Mouse (Mus musculus): Measurements from ENCODE around the gene Elp6. TPM values are rescaled to one million over a fixed set of nuclear protein-coding genes. Genes with fewer than 3 reads are reported as not detected.

Elp6 gene
- polyA plus RNA-seq, 1 experiment from 2014 or later: 25.5 TPM

DNA sequence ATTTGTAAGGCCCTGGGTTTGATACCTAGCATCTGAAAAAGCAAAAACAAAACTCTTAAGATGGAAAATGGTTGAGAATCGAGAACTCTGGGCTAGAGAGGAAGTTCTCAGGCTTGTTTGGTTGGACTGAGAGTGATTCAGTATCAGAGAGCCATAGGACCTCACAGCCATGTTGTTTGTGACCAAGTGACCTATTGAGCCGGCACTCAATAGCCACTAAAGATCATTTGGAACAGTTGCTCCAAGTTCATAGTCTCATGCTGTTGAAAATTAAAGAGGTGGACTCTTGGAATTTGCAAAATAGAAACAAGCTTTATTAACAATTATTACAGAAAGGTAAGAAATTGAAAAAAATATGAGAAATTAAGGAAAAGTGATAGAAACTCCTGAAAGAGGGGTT is 46.4 kb downstream of the Elp6 start:
- Histone ChIP-seq H3K36me3 (ENCODE audit: control insufficient read depth, insufficient read depth, low read length) (peaks cover 4% of the 10 kb centered on the region; the same call in 1 of the 2 replicates), H3K27ac (ENCODE audit: low read length) (no peak overlapping the region), H3K9me3 (ENCODE audit: control insufficient read depth, low read depth, low read length) (no peaks in the 10 kb centered on the region), H3K9ac (replicated peaks; ENCODE audit: low read depth, low read length) (no peak overlapping the region), H3K4me2 (replicated peaks; ENCODE audit: low read depth, low read length) (no peak overlapping the region), H3K4me3 (ENCODE audit: low read depth, low read length) (no peak overlapping the region), H3K27me3 (ENCODE audit: control insufficient read depth, insufficient read depth, low read length) (no peaks in the 10 kb centered on the region), H3K4me1 (ENCODE audit: control insufficient read depth, insufficient read depth, low read length) (0 out of 2 replicates have a peak, but pooled peaks cover 3% of the 10 kb centered on the region)
- no peak for ATAC-seq (ENCODE audit: insufficient number of reproducible peaks, insufficient read depth, low FRiP score, low read depth)
- 89% methylated on average over 2 of the region's 2 CpGs for WGBS

DNA sequence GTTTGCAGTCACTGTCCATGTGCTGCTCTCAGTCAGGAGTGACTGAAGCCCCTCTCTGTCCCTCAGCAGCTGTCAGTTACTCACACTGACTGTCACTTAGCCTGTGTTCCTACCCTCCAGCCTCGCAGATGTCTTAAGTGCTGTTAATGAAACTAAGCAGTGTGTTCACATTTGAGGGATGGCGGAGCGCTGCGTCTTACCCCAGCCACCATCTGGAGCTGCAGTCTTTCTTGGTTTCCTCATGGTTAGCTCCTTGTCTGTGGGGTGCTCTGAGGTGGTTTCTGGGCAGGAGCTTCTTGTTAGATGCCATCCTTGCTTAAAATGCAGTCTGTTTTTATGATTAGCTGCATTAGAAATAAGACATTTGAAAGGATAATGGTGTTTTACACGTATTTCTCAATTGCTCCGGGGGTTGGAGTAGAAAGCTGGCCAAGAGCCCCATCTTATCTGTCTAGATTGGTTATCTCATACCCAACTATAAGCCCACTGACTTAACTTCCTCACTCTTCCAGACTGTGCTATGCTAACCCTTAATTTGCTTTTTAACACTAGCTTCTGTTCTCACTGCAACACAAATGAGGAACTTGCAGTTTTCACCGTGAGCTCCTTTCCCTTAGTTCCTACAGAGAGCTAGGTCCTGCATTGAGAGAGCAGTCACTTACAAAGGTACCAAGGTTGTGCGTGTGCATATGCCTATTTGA is 47.1 kb downstream of the Elp6 start:
- no peaks in the 10 kb centered on the region for H3K9me3 ChIP-seq (ENCODE audit: control insufficient read depth, low read depth, low read length)
- no peaks in the 10 kb centered on the region for H3K27me3 ChIP-seq (ENCODE audit: control insufficient read depth, insufficient read depth, low read length)
- H3K4me3 ChIP-seq (ENCODE audit: low read depth, low read length): no peak overlapping the region
- 0 out of 2 replicates have a peak, but pooled peaks cover 3% of the 10 kb centered on the region for H3K4me1 ChIP-seq (ENCODE audit: control insufficient read depth, insufficient read depth, low read length)
- H3K27ac ChIP-seq (ENCODE audit: low read length): no peak overlapping the region
- peaks cover 4% of the 10 kb centered on the region; the same call in 1 of the 2 replicates for H3K36me3 ChIP-seq (ENCODE audit: control insufficient read depth, insufficient read depth, low read length)
- WGBS: 82% methylated on average over 8 of the region's 8 CpGs
- ATAC-seq (ENCODE audit: insufficient number of reproducible peaks, insufficient read depth, low FRiP score, low read depth): no peak
- no peak overlapping the region for H3K4me2 ChIP-seq (replicated peaks; ENCODE audit: low read depth, low read length)
- H3K9ac ChIP-seq (replicated peaks; ENCODE audit: low read depth, low read length): no peak overlapping the region

DNA sequence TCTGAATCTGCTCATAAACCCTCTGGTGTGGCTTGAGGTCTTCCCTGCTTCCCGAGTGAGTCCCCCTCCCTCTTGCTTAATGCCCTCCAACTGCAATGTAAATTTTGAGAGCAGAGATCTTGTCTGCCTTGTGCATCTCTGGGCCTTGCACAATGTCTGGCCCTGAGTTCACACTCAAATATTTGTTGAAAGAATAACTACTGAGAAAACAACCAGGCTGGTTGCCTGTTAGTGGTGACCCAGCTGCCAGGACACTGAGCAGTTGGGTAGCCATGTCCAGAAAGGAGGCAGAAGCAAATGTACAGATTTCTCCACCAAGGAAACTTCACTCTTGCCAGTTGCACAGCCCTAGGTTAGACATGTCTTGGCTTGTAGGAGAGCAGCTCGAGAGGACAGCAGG is 53.4 kb downstream of the Elp6 start:
- Histone ChIP-seq H3K4me3 (ENCODE audit: low read depth, low read length) (no peak overlapping the region), H3K27me3 (ENCODE audit: control insufficient read depth, insufficient read depth, low read length) (no peaks in the 10 kb centered on the region), H3K36me3 (ENCODE audit: control insufficient read depth, insufficient read depth, low read length) (peaks cover 3% of the 10 kb centered on the region), H3K27ac (ENCODE audit: low read length) (no peak overlapping the region), H3K4me1 (ENCODE audit: control insufficient read depth, insufficient read depth, low read length) (no peaks in the 10 kb centered on the region), H3K9ac (replicated peaks; ENCODE audit: low read depth, low read length) (no peak overlapping the region), H3K4me2 (replicated peaks; ENCODE audit: low read depth, low read length) (no peak overlapping the region), H3K9me3 (ENCODE audit: control insufficient read depth, low read depth, low read length) (no peaks in the 10 kb centered on the region)
- 67% methylated on average over 2 of the region's 2 CpGs for WGBS
- ATAC-seq (ENCODE audit: insufficient number of reproducible peaks, insufficient read depth, low FRiP score, low read depth): no peak

DNA sequence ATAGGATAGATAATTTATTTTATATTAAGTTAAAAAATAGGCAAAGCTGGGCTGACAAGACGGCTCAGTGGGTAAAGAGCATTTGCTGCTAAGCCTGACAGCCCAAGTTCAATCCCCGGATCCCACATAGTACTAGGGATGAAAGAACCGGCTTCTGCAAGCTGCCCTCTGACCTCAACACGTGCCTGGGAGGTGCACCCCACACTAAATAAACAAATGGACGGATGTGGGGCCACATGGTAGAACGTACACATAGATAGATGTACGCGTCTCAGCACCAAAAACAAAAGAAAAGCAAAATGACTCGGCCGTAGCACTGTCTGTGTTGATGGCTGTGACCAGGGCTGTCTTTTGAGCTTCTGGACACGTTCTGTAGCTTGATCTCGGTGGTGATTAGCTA is 56.3 kb downstream of the Elp6 start:
- H3K4me2 ChIP-seq (replicated peaks; ENCODE audit: low read depth, low read length): no peak overlapping the region
- peaks cover 3% of the 10 kb centered on the region for H3K36me3 ChIP-seq (ENCODE audit: control insufficient read depth, insufficient read depth, low read length)
- H3K4me3 ChIP-seq (ENCODE audit: low read depth, low read length): no peak overlapping the region
- H3K9me3 ChIP-seq (ENCODE audit: control insufficient read depth, low read depth, low read length): no peaks in the 10 kb centered on the region
- no peak overlapping the region for H3K27ac ChIP-seq (ENCODE audit: low read length)
- no peaks in the 10 kb centered on the region for H3K27me3 ChIP-seq (ENCODE audit: control insufficient read depth, insufficient read depth, low read length)
- whole genome bisulfite sequencing: 51% methylated on average over 12 of the region's 12 CpGs
- H3K4me1 ChIP-seq (ENCODE audit: control insufficient read depth, insufficient read depth, low read length): no peaks in the 10 kb centered on the region
- no peak overlapping the region for H3K9ac ChIP-seq (replicated peaks; ENCODE audit: low read depth, low read length)
- no peak for ATAC-seq (ENCODE audit: insufficient number of reproducible peaks, insufficient read depth, low FRiP score, low read depth)

DNA sequence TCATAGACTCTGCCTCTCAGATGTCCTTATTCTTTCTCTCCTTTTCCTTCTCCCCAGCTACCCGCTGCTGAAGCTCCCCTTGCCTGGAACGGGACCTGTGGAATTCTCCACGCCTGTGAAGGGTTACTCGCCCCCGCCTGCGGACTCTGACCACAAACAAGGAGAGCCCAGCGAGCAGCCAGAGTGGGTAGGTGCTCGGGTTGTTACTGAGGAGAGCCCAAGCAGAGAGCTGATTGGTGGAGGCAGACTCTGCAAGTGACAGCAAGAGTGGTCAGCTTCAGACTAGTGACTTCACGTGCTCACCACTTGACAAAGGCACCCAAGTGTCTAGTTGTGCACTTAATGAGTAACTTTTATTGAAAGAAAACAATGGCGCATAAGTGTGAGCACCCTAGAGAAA is 57.4 kb downstream of the Elp6 start:
- WGBS: 82% methylated on average over 10 of the region's 10 CpGs
- ATAC-seq (ENCODE audit: insufficient number of reproducible peaks, insufficient read depth, low FRiP score, low read depth): no peak
- Histone ChIP-seq H3K9me3 (ENCODE audit: control insufficient read depth, low read depth, low read length) (no peaks in the 10 kb centered on the region), H3K4me1 (ENCODE audit: control insufficient read depth, insufficient read depth, low read length) (no peaks in the 10 kb centered on the region), H3K4me2 (replicated peaks; ENCODE audit: low read depth, low read length) (no peak overlapping the region), H3K9ac (replicated peaks; ENCODE audit: low read depth, low read length) (no peak overlapping the region), H3K36me3 (ENCODE audit: control insufficient read depth, insufficient read depth, low read length) (peaks cover 3% of the 10 kb centered on the region), H3K27me3 (ENCODE audit: control insufficient read depth, insufficient read depth, low read length) (no peaks in the 10 kb centered on the region), H3K27ac (ENCODE audit: low read length) (no peak overlapping the region), H3K4me3 (ENCODE audit: low read depth, low read length) (no peak overlapping the region)

DNA sequence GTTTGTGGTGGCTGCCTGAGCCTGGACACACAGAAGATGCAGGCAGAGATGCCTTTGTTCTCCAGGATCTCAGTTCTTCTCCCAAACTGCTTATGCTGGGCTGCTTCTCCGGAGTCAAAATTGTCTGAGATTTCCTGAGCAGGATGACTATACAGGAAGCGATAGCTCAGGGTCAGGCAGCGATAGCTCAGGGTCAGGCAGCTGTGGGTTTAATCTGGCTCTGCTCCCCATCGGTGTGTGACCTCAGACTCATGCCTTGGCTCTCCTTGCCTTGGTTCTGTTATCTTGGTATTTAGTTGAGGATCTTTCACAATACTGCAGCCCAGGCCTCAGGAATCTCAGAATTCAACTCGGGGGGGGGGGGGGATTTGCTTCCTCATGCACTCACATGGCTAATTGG is 61.8 kb downstream of the Elp6 start:
- Histone ChIP-seq H3K36me3 (ENCODE audit: control insufficient read depth, insufficient read depth, low read length) (peaks cover 4% of the 10 kb centered on the region), H3K4me3 (ENCODE audit: low read depth, low read length) (no peak overlapping the region), H3K4me2 (replicated peaks; ENCODE audit: low read depth, low read length) (no peak overlapping the region), H3K27ac (ENCODE audit: low read length) (no peak overlapping the region), H3K9me3 (ENCODE audit: control insufficient read depth, low read depth, low read length) (no peaks in the 10 kb centered on the region), H3K9ac (replicated peaks; ENCODE audit: low read depth, low read length) (no peak overlapping the region), H3K27me3 (ENCODE audit: control insufficient read depth, insufficient read depth, low read length) (no peaks in the 10 kb centered on the region), H3K4me1 (ENCODE audit: control insufficient read depth, insufficient read depth, low read length) (no peaks in the 10 kb centered on the region)
- ATAC-seq (ENCODE audit: insufficient number of reproducible peaks, insufficient read depth, low FRiP score, low read depth): no peak
- 79% methylated on average over 5 of the region's 5 CpGs for WGBS

DNA sequence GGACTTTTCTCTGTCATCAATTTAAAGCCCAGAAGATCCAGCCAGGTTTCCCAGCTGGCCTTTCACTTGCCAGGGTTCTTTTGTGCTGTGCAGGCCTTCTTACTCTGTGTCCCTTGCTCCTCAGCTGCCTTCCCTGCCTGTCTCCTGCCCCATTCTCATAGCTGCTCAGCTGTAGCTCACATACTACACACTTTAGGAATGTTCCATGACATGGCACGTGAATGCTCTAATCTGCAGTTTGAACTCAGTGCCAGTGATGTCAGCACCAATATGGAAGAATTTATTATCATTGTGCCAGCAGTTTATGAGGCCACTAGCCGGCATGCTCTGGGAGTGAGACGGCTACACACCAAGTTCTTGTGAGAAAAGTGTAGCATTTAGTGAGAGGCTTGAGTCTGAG is 64.9 kb downstream of the Elp6 start:
- H3K4me3 ChIP-seq (ENCODE audit: low read depth, low read length): no peak overlapping the region
- H3K27me3 ChIP-seq (ENCODE audit: control insufficient read depth, insufficient read depth, low read length): no peaks in the 10 kb centered on the region
- no peaks in the 10 kb centered on the region for H3K4me1 ChIP-seq (ENCODE audit: control insufficient read depth, insufficient read depth, low read length)
- H3K4me2 ChIP-seq (replicated peaks; ENCODE audit: low read depth, low read length): no peak overlapping the region
- no peak overlapping the region for H3K9ac ChIP-seq (replicated peaks; ENCODE audit: low read depth, low read length)
- H3K36me3 ChIP-seq (ENCODE audit: control insufficient read depth, insufficient read depth, low read length): peaks cover 22% of the 10 kb centered on the region
- WGBS: 87% methylated on average over 3 of the region's 3 CpGs
- H3K27ac ChIP-seq (ENCODE audit: low read length): no peak overlapping the region
- ATAC-seq (ENCODE audit: insufficient number of reproducible peaks, insufficient read depth, low FRiP score, low read depth): no peak
- no peaks in the 10 kb centered on the region for H3K9me3 ChIP-seq (ENCODE audit: control insufficient read depth, low read depth, low read length)
